Mouse (Mus musculus) G1E-ER4 (cell line): ENCODE measurements around the gene Snx5. TPM values are rescaled to one million over a fixed set of nuclear protein-coding genes. Genes with fewer than 3 reads are reported as not detected.

Experiments
- GATA1 ChIP-seq: IDR thresholded peaks from one replicate; pipeline ENCODE4 v1.8.0; 2012; ENCODE audit warnings: low read length, inconsistent platforms
- polyA plus RNA-seq: library from polyadenylated mRNA; stranded (reverse); fragments of >175 nt; gene quantifications from 2 replicates; pipeline ENCODE4 v1.2.3, GENCODE M21; 2012

Gene Snx5
- 18.2 and 31.6 TPM in 2 replicates for polyA plus RNA-seq

GRCm38 (mm10) chr2:144270507-144271420, at the start of gene Snx5, which contains the start of gene Mgme1:
Gene Snx5 (minus strand): TSS chr2:144270906.
Gene Mgme1 (plus strand): TSS chr2:144270663.
- TF ChIP-seq GATA1: no peak

DNA sequence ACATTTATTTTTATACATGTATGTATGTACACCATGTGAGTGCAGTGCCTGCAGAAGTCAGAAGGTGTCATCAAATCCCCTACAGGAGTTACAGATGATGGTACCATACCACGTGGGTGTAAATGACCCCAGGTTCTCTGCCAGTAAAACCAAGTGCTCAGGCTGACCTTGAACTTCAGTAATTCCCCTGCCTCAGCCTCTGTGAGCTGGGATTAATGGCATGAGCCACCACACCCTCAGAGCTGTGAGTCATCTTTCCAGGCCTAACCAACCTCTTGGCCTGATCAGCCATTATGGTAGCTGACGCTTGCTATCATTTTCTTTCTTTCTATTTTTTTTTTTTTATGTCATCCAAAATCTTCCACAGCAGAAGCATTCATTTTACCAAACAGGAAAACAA, 40.7 kb upstream of the Snx5 start:
- TF ChIP-seq GATA1: no peak

- TF ChIP-seq GATA1: no peak
These were observed 39.6 kb upstream of the Snx5 start for GRCm38 (mm10) chr2:144310273-144310672.

- TF ChIP-seq GATA1: no peak
These were observed 37.9 kb upstream of the Snx5 start for GRCm38 (mm10) chr2:144308561-144308960.

DNA sequence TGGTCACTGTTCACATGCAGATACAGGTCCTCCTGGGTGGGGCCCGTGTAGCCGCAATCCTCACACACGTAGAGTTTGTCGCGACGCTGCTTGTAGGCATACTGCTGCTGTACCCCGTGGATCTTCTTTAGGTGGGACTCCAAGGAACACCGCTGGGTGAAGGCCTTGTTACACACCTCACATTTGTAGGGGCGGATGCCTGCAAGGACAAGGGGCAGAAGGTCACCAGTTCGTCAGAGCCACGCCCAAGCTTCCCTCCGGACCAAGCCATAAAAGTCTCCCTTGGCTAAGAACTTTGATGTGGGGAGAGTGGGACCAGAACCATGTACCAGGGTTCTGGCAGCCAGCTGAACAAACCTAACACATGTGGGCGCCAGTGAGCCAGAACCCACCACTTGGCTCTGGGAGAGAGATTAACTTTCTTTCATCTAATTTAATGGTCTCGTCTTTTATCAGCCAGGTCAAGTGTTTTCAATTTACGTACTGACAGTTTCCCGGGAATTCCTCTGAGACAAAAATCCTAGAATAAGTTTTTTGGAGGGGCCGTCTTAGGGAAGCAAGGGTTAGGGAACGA, 35.1 kb upstream of the Snx5 start:
- TF ChIP-seq GATA1: no peak

DNA sequence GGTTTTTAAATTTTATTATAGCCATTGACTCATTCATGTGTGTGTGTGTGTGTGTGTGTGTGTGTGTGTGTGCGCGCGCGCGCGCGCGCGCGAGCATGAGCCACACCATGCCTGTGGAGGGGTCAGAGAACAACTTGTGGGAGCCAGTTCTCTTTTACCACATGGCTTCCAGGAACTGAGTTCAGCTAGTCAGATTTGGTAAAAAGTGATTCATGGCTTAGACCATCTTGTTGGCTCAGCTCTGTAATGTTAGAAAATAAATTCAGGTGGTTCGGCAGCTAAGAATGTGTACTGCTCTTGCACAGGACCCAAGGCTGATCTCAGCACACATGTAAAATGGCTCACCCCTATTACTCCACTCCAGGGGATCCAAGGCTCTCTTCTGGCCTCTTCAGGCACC, 30.4 kb upstream of the Snx5 start:
- TF ChIP-seq GATA1: no peak

- peak; percentile 71 for TF ChIP-seq GATA1
These were observed 29.3 kb upstream of the Snx5 start for GRCm38 (mm10) chr2:144299749-144300669.

DNA sequence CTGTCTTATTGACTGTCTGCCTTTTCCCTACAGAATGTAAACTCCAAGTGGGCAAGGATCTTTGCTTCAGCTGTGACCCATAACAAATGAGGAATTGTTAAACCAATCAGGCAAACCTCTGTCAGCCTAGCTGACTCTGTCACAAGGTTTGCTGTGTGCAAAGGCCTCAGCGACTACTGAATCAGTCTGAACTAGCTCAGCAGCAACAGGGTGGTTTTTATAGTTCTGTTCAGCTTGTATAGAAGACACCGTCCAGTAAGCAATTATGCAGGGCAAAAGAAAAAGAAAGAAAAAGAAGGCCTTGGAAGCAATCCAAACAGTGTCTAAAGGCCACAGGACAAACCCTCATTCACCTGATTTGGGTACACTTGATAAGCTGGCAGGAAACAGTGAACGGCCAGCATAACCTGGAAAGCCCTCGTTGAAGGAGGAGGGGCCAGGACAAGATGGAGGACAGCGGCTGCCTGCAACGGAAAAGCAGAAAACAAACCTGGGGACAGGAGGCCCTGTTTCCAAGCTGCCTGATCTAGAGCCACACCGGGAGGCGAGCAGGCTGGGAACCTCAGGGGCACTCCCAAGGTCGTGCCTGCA, 24.5 kb upstream of the Snx5 start:
- TF ChIP-seq GATA1: no peak

DNA sequence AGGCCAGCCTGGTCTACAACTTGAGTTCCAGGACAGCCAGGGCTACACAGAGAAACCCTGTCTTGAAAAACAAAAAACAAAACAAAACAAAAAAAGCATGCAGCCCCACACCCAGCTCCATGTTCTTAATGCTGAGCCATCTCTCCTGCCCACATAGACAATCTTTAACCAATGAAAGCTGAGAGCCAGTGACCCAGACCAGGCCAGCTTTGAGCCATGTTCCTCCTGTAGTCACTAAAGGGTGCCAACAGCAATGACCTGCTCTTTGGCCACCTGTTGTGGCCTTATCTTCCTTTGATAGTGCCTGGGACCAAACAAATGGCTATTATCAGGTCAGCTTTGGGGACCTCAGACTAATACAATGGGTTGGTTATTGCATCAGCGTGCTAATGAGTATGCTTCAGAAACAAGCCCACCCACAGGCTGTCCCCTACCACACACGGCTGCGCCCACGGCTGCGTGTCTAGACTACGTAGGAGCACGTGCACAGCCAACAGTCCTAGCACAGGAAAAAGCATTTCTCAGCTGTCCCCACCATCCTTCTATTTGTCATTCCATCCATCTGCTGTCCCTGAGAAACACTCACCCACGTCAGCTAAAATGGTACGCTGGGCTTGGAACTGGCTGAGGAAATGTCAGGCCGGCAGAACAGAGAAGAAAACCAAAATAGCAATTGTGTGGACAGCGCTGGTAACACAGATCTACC, 21.0 kb upstream of the Snx5 start:
- TF ChIP-seq GATA1: no peak

DNA sequence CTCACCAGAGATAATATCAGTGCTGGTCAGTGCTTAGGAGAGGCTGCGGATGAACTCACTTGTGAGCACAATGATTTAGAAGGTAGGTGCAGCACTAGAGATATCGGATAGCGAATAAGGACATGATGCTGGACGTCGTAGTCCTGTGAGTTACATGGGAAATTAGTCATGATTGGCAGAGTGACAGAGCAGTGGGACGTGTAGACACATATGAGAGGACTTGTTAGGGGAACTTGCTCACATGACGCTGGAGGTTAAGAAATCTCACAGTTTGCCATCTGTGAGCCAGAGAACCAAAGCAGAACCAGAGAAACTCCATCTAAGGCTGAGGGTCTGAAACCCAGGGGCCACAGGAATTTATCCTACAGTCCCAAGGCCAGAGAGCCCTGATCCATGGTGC, 19.6 kb upstream of the Snx5 start:
- no peak for TF ChIP-seq GATA1

GRCm38 (mm10) chr2:144281417-144281816, 10.7 kb upstream of the Snx5 start:
- TF ChIP-seq GATA1: no peak

DNA sequence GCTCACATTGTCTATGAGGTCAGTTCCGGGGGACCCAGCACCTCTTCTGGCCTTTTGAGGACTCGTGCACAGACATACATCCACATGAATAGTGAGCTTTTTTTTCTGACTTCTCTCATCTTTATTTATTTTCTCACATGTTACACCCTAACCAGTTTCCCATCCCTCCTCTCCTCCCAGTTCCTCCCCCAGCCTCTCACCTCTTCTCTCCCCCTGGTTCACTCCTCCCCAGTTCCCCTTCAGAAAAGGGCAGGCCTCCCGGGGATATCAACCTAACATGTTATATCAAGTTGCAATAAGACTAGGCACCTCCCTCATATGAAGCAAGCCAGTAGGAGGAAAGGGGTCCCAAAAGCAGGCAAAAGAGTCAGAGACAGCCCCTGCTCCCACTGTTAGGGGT, 9.9 kb upstream of the Snx5 start:
- TF ChIP-seq GATA1: no peak

GRCm38 (mm10) chr2:144279742-144280141, 9.0 kb upstream of the Snx5 start:
- TF ChIP-seq GATA1: no peak

- TF ChIP-seq GATA1: no peak
These were observed 6.2 kb upstream of the Snx5 start for GRCm38 (mm10) chr2:144276885-144277284.

GRCm38 (mm10) chr2:144274741-144275140, 4.0 kb upstream of the Snx5 start:
- TF ChIP-seq GATA1: no peak

GRCm38 (mm10) chr2:144272088-144272487, 1.4 kb upstream of the Snx5 start:
- no peak for TF ChIP-seq GATA1
